Mouse (Mus musculus) embryonic fibroblast, embryonic 13.5 days (primary cell): Measurements from ENCODE around the gene Id3.

Experiments used
- CTCF ChIP-seq: IDR thresholded peaks from 2 replicates; pipeline ENCODE4 v1.5.1; 2011; ENCODE audit warnings: mild to moderate bottlenecking, control low read depth, low read length, moderate library complexity, borderline replicate concordance; ENCODE audit not compliant: insufficient read depth
- POLR2A ChIP-seq: IDR thresholded peaks from 2 replicates; pipeline ENCODE4 v1.6.1; 2011; ENCODE audit warnings: low read depth, mild to moderate bottlenecking, control low read depth, low read length, moderate library complexity

DNA sequence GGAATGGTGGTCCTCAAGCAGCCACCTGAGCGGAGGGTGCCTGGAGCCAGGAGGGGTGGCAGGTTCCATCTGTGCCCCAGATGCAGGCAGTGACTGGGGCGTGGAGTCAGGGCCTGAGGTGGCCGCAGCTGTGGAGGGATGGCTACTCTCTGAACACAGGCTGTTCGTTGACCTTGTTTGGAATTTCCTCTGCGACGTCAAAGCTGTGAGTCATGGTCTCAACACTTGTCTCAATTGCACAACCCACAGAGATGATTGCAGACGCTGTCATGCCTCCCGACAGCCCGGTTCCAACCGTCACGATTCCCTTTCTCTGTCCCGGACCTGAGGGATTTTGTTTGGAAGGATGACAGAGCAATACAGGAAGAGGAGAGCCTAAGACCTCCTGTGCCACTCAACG lies 26.3 kb upstream of the Id3 start:
- TF ChIP-seq POLR2A (peak; percentile 60), CTCF (no peak)
